Mouse (Mus musculus): ENCODE measurements around the gene Nrf1.

DNA sequence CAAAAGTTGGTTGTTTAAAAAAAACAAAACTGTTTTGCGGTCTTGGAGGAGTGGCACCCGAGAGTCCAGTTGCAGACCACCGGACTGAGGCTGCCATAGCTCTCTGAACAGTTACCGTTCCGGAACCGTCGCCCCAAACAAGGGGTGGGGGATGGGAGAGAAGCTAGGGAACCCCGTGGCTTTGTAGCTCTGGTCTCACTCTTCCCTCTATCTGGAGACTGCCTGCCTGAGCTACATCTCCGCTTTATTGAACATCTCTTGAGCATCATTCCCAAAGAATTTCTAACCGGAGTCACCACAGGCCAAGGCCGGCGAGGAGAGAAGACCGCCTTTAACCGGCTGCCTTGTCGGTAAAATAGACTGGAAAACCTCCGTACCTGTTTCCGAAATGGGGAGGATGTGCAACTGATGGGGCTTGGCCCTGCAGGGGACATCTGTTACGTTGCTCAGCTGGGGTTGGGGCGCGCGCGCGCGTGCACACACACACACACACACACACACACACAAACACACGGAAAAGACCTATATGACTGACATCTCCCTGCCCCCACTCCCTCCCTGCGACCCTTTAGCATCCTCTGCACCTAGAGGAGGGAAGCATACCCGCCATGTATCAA is 130.3 kb downstream of the Nrf1 start:
- TF ChIP-seq CTCF (IDR thresholded peaks at IDR 0.05; ENCODE audit: borderline replicate concordance, insufficient read depth, low read length): no peak
- TF ChIP-seq POLR2A (IDR thresholded peaks at IDR 0.05; ENCODE audit: low read depth, low read length): no peak

Measured in embryonic fibroblast, embryonic 13.5 days (primary cell).